Mouse (Mus musculus): ENCODE measurements around the gene Upk1b. TPM values are rescaled to one million over a fixed set of nuclear protein-coding genes. Genes with fewer than 3 reads are reported as not detected.

Gene Upk1b
- polyA plus RNA-seq, 1 experiment from 2014 or later: 1.2 TPM

DNA sequence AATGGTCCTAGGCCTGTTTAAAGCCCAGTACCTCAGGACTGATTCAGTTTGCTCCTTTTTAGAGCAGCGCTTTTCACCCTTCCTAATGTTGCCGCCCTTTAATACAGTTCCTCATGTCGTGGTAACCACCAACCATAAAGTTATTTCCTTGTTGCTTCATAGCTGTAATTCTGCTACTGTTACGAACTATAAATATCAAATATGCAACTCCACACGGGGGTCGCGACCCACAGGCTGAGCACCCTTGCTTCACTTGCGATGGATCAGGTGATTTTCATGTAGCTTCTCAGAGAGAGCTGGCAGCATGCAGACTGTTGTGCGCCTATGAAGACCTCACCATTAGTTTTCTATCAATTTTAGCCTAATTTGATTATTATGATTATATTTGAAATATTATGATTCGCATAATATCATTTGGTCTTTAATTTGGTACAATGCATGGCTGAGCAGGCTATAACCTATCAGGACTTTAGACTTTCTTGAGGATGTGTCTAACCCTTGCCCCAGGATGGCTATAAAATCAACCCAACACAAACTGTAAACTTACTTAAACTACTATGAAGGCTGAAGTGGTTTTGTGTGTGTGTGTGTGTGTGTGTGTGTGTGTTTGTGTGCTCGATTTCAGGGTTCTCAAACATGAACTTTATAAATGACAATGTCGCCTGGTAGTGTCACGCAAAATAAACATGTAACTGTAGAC, 58.8 kb downstream of the Upk1b start:
- peak; percentile 6 for DNase-seq (ENCODE audit: low spot score)
- Histone ChIP-seq H3K27me3 (replicated peaks; ENCODE audit: low read depth, poor library complexity, severe bottlenecking) (peaks cover 16% of the 10 kb centered on the region), H3K4me3 (peak overlapping the region; percentile 74), H3K9me3 (no peaks in the 10 kb centered on the region), H3K4me1 (peaks cover 22% of the 10 kb centered on the region), H3K36me3 (replicated peaks) (no peaks in the 10 kb centered on the region), H3K27ac (replicated peaks) (no peak overlapping the region)
- 81% methylated on average over 13 of the region's 13 CpGs for WGBS

- peak; percentile 7 for DNase-seq (ENCODE audit: low spot score)
- H3K27me3 ChIP-seq (replicated peaks; ENCODE audit: low read depth, poor library complexity, severe bottlenecking): no peaks in the 10 kb centered on the region
These were observed 69.2 kb downstream of the Upk1b start for GRCm38 (mm10) chr16:38730921-38731320.

GRCm38 (mm10) chr16:38729610-38730288, 70.4 kb downstream of the Upk1b start:
- no peaks in the 10 kb centered on the region for H3K27me3 ChIP-seq (replicated peaks; ENCODE audit: low read depth, poor library complexity, severe bottlenecking)
- no peaks in the 10 kb centered on the region for H3K4me1 ChIP-seq
- no peaks in the 10 kb centered on the region for H3K36me3 ChIP-seq (replicated peaks)
- peak; percentile 8 for DNase-seq (ENCODE audit: low spot score)
- H3K9me3 ChIP-seq: no peaks in the 10 kb centered on the region
- H3K27ac ChIP-seq (replicated peaks): no peak overlapping the region
- H3K4me3 ChIP-seq: no peak overlapping the region
- WGBS: 66% methylated on average over 15 of the region's 15 CpGs

More at GRCm38 (mm10) chr16:38730921-38731320, 69.2 kb downstream of the Upk1b start:
- Histone ChIP-seq H3K36me3 (replicated peaks) (no peaks in the 10 kb centered on the region), H3K27ac (replicated peaks) (no peak overlapping the region), H3K4me1 (no peaks in the 10 kb centered on the region), H3K4me3 (no peak overlapping the region), H3K9me3 (no peaks in the 10 kb centered on the region)
- WGBS: 67% methylated on average over 8 of the region's 8 CpGs

GRCm38 (mm10) chr16:38729139-38729538, 71.0 kb downstream of the Upk1b start:
- no peaks in the 10 kb centered on the region for H3K27me3 ChIP-seq (replicated peaks; ENCODE audit: low read depth, poor library complexity, severe bottlenecking)
- 86% methylated on average over 6 of the region's 6 CpGs for WGBS
- DNase-seq (ENCODE audit: low spot score): peak; percentile 6

DNA sequence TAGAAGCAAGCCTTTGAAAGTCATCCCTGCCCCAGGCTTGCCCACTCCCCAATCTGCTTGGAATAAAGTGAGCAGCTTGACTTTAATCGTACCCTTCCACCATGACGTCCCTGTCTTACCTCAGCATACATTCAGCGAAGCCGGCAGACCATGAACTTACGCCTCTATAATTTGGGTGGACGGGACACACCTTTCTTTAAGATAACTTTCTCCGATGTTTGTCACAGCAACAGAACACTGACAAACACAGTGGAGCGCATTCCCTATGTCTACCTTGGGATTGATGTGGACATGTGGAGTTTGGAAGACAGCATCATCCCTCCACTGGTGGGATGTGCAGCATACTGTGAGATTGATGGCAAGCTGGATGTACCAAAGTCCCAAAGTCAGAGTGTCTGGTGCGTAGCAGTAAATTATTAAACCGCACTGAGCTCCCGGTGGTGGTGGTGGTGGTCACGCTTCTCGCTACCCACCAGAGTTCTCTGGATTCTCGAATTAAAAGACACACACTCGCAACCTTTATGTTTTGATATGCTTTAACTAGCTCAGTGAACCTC, 71.5 kb downstream of the Upk1b start:
- 94% methylated on average over 15 of the region's 15 CpGs for WGBS
- no peak overlapping the region for H3K4me3 ChIP-seq
- DNase-seq (ENCODE audit: low spot score): peak; percentile 3
- no peaks in the 10 kb centered on the region for H3K4me1 ChIP-seq
- no peaks in the 10 kb centered on the region for H3K27me3 ChIP-seq (replicated peaks; ENCODE audit: low read depth, poor library complexity, severe bottlenecking)
- no peaks in the 10 kb centered on the region for H3K9me3 ChIP-seq
- H3K27ac ChIP-seq (replicated peaks): no peak overlapping the region
- no peaks in the 10 kb centered on the region for H3K36me3 ChIP-seq (replicated peaks)

More at GRCm38 (mm10) chr16:38729139-38729538, 71.0 kb downstream of the Upk1b start:
- Histone ChIP-seq H3K36me3 (replicated peaks) (no peaks in the 10 kb centered on the region), H3K4me1 (no peaks in the 10 kb centered on the region), H3K27ac (replicated peaks) (no peak overlapping the region), H3K9me3 (no peaks in the 10 kb centered on the region), H3K4me3 (no peak overlapping the region)

DNA sequence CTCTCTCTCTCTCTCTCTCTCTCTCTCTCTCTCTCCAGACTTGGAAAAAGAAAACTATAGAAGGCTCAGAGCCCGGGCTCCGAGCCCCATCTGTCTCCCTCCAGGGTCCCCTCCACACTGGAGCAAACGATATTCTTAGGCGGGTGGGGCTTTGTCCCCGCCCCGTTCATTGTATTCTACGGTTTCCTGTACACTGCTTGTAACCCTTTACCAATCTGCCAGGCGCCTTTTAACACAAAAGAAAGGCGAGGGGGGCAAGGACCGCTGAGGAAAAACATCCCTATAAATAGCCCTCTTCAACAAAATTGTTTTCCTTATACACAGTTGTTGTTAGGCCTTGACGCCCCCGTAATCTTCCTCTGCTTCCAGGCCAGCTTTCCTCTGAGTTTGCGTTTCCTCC, 75.2 kb downstream of the Upk1b start:
- DNase-seq (ENCODE audit: low spot score): peak; percentile 8
- no peaks in the 10 kb centered on the region for H3K9me3 ChIP-seq
- H3K27me3 ChIP-seq (replicated peaks; ENCODE audit: low read depth, poor library complexity, severe bottlenecking): no peaks in the 10 kb centered on the region
- H3K27ac ChIP-seq (replicated peaks): 0 out of 2 replicates have a peak overlapping the region, but pooled peaks have one; percentile 16
- no peaks in the 10 kb centered on the region for H3K4me1 ChIP-seq
- H3K36me3 ChIP-seq (replicated peaks): no peaks in the 10 kb centered on the region
- 76% methylated on average over 13 of the region's 13 CpGs for WGBS
- no peak overlapping the region for H3K4me3 ChIP-seq

DNA sequence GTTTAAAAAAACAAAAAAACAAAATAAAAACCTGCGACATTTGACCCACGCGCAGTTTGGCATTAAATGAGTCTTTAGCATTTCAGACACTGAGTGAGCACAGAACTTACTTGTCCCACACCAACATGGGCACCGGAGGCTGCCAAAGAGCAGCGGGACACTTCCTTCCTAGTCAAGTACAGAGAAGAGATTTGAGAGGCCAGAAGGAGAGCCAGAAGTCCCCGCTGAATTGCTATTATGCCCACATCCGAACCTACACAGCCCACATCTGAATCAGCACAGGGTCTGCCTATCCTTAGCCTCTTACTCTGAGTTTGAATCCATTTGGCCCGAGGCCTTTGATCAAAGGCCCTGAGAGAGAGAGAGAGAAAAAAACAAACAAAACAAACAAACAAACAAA, 75.9 kb downstream of the Upk1b start:
- H3K9me3 ChIP-seq: no peaks in the 10 kb centered on the region
- H3K4me1 ChIP-seq: no peaks in the 10 kb centered on the region
- peak; percentile 6 for DNase-seq (ENCODE audit: low spot score)
- H3K36me3 ChIP-seq (replicated peaks): no peaks in the 10 kb centered on the region
- 0 out of 2 replicates have a peak overlapping the region, but pooled peaks have one; percentile 16 for H3K27ac ChIP-seq (replicated peaks)
- no peaks in the 10 kb centered on the region for H3K27me3 ChIP-seq (replicated peaks; ENCODE audit: low read depth, poor library complexity, severe bottlenecking)
- 85% methylated on average over 8 of the region's 8 CpGs for WGBS
- H3K4me3 ChIP-seq: no peak overlapping the region

Other genes starting within 250 kb of the Upk1b start
- 96.2 and 114 TPM in 2 replicates for gene Tmem39a, start 241.6 kb downstream of the Upk1b start, polyA plus RNA-seq (2016; fragmentation: Nextera tagmentation; extraction: Ambion mirVana)
- 9.6 and 12.0 TPM in 2 replicates for gene Arhgap31, start 87.1 kb downstream of the Upk1b start, polyA plus RNA-seq (2016; fragmentation: Nextera tagmentation; extraction: Ambion mirVana)
- gene B4galt4, start 58.1 kb downstream of the Upk1b start, polyA plus RNA-seq (2016; fragmentation: Nextera tagmentation; extraction: Ambion mirVana): 26.2 and 27.8 TPM in 2 replicates
- gene 4930435E12Rik, start 28.4 kb upstream of the Upk1b start, polyA plus RNA-seq (2016; fragmentation: Nextera tagmentation; extraction: Ambion mirVana): not detected in 2 replicates
- 0.90 and 1.6 TPM in 2 replicates for gene Igsf11, start 92.3 kb upstream of the Upk1b start, polyA plus RNA-seq (2016; fragmentation: Nextera tagmentation; extraction: Ambion mirVana)

Data from embryonic facial prominence, embryonic 10.5 days (tissue).